Mouse (Mus musculus): ENCODE measurements around the gene Htr2c. TPM values are rescaled to one million over a fixed set of nuclear protein-coding genes. Genes with fewer than 3 reads are reported as not detected.

The Htr2c gene
- not detected in 2 replicates for polyA plus RNA-seq (2015; fragmentation: Nextera tagmentation; extraction: Ambion mirVana)

DNA sequence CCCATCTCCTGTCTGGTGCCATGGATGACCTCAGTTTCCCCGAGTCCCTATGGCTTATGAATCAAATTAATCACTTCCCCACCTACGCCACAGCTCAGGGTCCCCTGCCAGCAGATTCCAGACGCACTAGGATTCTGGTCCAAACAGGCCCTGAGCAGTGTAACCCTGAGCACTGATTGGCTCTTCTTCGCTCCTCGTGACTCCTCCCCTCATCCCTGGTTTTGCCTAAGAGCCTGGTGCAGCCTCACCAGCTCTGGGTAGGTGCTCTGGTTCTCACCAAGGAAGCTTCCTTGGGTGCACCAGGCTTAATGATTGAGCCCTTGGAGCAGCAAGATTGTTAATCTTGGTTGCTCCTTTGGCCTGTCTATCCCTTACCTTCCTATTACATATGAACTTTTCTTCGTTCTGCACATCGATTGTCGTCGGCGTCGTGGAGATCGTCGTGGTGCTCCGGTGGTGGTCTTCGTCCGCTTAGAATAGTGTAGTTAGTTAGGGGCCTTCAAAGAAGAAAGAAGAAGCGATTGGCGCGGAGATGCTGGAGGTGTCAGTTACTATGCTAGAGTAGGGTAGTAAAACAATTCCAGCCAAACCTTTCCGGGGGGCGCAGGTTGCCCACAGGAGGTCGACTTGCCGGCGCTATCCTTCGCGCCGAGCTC, at the start of gene Htr2c:
Htr2c (plus strand) TSS at position 256 of the 656 bp plus-strand sequence.
- Histone ChIP-seq H3K4me3 (replicated peaks) (no peak within 1 kb of the TSS), H3K4me1 (replicated peaks) (no peaks in the 10 kb centered on the region), H3K9me3 (replicated peaks) (no peaks in the 10 kb centered on the region), H3K36me3 (replicated peaks) (no peaks in the 10 kb centered on the region), H3K27ac (replicated peaks) (no peak within 1 kb of the TSS), H3K9ac (no peak within 1 kb of the TSS), H3K4me2 (no peak within 1 kb of the TSS), H3K27me3 (peaks cover 6% of the 10 kb centered on the region; the same call in 1 of the 2 replicates)
- no peak for ATAC-seq (ENCODE audit: insufficient read depth)
- WGBS (ENCODE audit: insufficient replicate concordance): 23% methylated on average over 27 of the region's 27 CpGs

- 26% methylated on average over 1 of the region's 1 CpGs for WGBS (ENCODE audit: insufficient replicate concordance)
- Histone ChIP-seq H3K9me3 (replicated peaks) (no peaks in the 10 kb centered on the region), H3K4me2 (no peak overlapping the region), H3K27ac (replicated peaks) (no peak overlapping the region), H3K4me1 (replicated peaks) (no peaks in the 10 kb centered on the region), H3K9ac (no peak overlapping the region), H3K36me3 (replicated peaks) (no peaks in the 10 kb centered on the region), H3K4me3 (replicated peaks) (no peak overlapping the region), H3K27me3 (no peaks in the 10 kb centered on the region)
- ATAC-seq (ENCODE audit: insufficient read depth): no peak
Observed at GRCm38 (mm10) chrX:146928251-146928650, 34.1 kb upstream of the Htr2c start.

DNA sequence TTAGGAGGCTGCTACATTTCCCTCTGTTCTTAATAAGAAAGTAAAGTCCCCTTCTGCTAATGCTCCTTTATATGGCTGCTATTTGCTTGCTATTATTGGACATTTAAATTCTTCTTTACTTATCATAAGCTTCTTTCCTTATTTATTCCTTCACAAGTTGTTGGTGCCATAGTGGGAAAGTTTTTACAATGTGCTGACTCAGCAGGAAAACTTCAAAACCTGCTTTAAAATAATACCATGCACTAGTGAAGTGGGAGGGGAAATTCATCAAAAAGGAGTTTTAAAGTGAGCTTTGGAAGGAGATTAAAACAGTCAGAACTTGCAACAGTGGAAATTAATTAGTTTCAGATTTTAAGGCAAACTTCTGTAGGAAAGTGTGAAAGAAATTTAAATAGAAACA, 26.0 kb upstream of the Htr2c start:
- no peak overlapping the region for H3K4me3 ChIP-seq (replicated peaks)
- no peak for ATAC-seq (ENCODE audit: insufficient read depth)
- no peaks in the 10 kb centered on the region for H3K36me3 ChIP-seq (replicated peaks)
- H3K27ac ChIP-seq (replicated peaks): no peak overlapping the region
- no peak overlapping the region for H3K4me2 ChIP-seq
- no peaks in the 10 kb centered on the region for H3K27me3 ChIP-seq
- H3K9ac ChIP-seq: no peak overlapping the region
- no peaks in the 10 kb centered on the region for H3K9me3 ChIP-seq (replicated peaks)
- H3K4me1 ChIP-seq (replicated peaks): no peaks in the 10 kb centered on the region

DNA sequence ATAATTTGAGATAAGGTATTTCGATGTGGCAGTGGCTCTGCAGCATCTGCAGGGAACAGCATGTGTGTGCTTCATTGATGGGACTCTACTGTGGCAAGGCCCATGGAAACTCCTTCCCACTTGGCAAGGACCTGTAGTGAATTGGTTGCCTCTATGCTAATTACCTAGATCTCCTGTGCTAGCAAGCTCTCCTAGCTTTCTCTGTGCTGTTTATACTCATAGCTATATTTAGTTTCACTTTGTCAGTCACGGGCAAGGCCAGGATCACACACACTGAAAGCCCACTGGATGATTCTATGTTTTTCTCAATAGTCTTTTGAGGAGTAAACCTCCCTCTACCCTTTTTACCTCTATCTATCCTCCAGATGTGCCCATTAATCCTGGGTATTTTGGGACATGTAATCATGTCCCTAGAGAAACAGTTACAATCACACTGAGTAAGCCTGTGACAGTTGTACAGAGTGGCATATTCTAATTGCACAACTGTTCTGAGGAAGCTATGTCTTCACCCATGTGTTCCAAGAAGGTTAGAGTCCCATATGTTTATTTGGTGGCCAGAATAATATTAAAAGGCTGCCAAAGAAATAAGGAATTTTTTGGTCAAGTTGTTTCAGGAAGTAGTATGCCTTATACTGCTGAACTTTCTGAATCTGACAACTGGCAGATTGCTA, 16.0 kb upstream of the Htr2c start:
- Histone ChIP-seq H3K9ac (no peak overlapping the region), H3K4me2 (no peak overlapping the region), H3K27me3 (no peaks in the 10 kb centered on the region), H3K4me3 (replicated peaks) (no peak overlapping the region), H3K9me3 (replicated peaks) (no peaks in the 10 kb centered on the region), H3K27ac (replicated peaks) (no peak overlapping the region), H3K4me1 (replicated peaks) (no peaks in the 10 kb centered on the region), H3K36me3 (replicated peaks) (no peaks in the 10 kb centered on the region)
- WGBS (ENCODE audit: insufficient replicate concordance): 36% methylated on average over 2 of the region's 2 CpGs
- ATAC-seq (ENCODE audit: insufficient read depth): no peak

- Histone ChIP-seq H3K4me1 (replicated peaks) (no peaks in the 10 kb centered on the region), H3K27ac (replicated peaks) (no peak overlapping the region)
- no peak for ATAC-seq (ENCODE audit: insufficient read depth)
Observed at GRCm38 (mm10) chrX:146946996-146947395, 15.3 kb upstream of the Htr2c start.

GRCm38 (mm10) chrX:146958608-146959007, 3.7 kb upstream of the Htr2c start:
- H3K9ac ChIP-seq: no peak overlapping the region
- WGBS (ENCODE audit: insufficient replicate concordance): 41% methylated on average over 1 of the region's 1 CpGs
- no peaks in the 10 kb centered on the region for H3K9me3 ChIP-seq (replicated peaks)
- no peak for ATAC-seq (ENCODE audit: insufficient read depth)
- H3K4me1 ChIP-seq (replicated peaks): no peaks in the 10 kb centered on the region
- no peak overlapping the region for H3K4me3 ChIP-seq (replicated peaks)
- peaks cover 6% of the 10 kb centered on the region; the same call in 1 of the 2 replicates for H3K27me3 ChIP-seq
- no peak overlapping the region for H3K27ac ChIP-seq (replicated peaks)
- H3K36me3 ChIP-seq (replicated peaks): no peaks in the 10 kb centered on the region
- no peak overlapping the region for H3K4me2 ChIP-seq

More at GRCm38 (mm10) chrX:146946996-146947395, 15.3 kb upstream of the Htr2c start:
- H3K9ac ChIP-seq: no peak overlapping the region
- no peaks in the 10 kb centered on the region for H3K36me3 ChIP-seq (replicated peaks)
- no peaks in the 10 kb centered on the region for H3K27me3 ChIP-seq
- H3K9me3 ChIP-seq (replicated peaks): no peaks in the 10 kb centered on the region
- H3K4me3 ChIP-seq (replicated peaks): no peak overlapping the region
- no peak overlapping the region for H3K4me2 ChIP-seq

- 21% methylated on average over 10 of the region's 10 CpGs for WGBS (ENCODE audit: insufficient replicate concordance)
- no peak overlapping the region for H3K27ac ChIP-seq (replicated peaks)
Observed at GRCm38 (mm10) chrX:146959960-146960359, 2.4 kb upstream of the Htr2c start.

GRCm38 (mm10) chrX:146962914-146963547, 718 bp downstream of the Htr2c start:
- WGBS (ENCODE audit: insufficient replicate concordance): 21% methylated on average over 37 of the region's 37 CpGs
- Histone ChIP-seq H3K9me3 (replicated peaks) (no peaks in the 10 kb centered on the region), H3K4me3 (replicated peaks) (no peak overlapping the region), H3K9ac (no peak overlapping the region), H3K27ac (replicated peaks) (no peak overlapping the region), H3K36me3 (replicated peaks) (no peaks in the 10 kb centered on the region), H3K27me3 (peaks cover 6% of the 10 kb centered on the region; the same call in 1 of the 2 replicates), H3K4me2 (no peak overlapping the region), H3K4me1 (replicated peaks) (no peaks in the 10 kb centered on the region)
- ATAC-seq (ENCODE audit: insufficient read depth): no peak

More at GRCm38 (mm10) chrX:146959960-146960359, 2.4 kb upstream of the Htr2c start:
- H3K36me3 ChIP-seq (replicated peaks): no peaks in the 10 kb centered on the region
- peaks cover 6% of the 10 kb centered on the region; the same call in 1 of the 2 replicates for H3K27me3 ChIP-seq
- no peaks in the 10 kb centered on the region for H3K4me1 ChIP-seq (replicated peaks)
- H3K9ac ChIP-seq: no peak overlapping the region
- no peak overlapping the region for H3K4me3 ChIP-seq (replicated peaks)
- H3K9me3 ChIP-seq (replicated peaks): no peaks in the 10 kb centered on the region
- no peak overlapping the region for H3K4me2 ChIP-seq
- no peak for ATAC-seq (ENCODE audit: insufficient read depth)

GRCm38 (mm10) chrX:146979931-146980330, 17.6 kb downstream of the Htr2c start:
- Histone ChIP-seq H3K9me3 (replicated peaks) (no peaks in the 10 kb centered on the region), H3K9ac (no peak overlapping the region), H3K27ac (replicated peaks) (no peak overlapping the region), H3K36me3 (replicated peaks) (no peaks in the 10 kb centered on the region), H3K4me3 (replicated peaks) (no peak overlapping the region), H3K4me1 (replicated peaks) (no peaks in the 10 kb centered on the region), H3K27me3 (no peaks in the 10 kb centered on the region), H3K4me2 (no peak overlapping the region)
- no peak for ATAC-seq (ENCODE audit: insufficient read depth)
- 51% methylated on average over 5 of the region's 5 CpGs for WGBS (ENCODE audit: insufficient replicate concordance)

DNA sequence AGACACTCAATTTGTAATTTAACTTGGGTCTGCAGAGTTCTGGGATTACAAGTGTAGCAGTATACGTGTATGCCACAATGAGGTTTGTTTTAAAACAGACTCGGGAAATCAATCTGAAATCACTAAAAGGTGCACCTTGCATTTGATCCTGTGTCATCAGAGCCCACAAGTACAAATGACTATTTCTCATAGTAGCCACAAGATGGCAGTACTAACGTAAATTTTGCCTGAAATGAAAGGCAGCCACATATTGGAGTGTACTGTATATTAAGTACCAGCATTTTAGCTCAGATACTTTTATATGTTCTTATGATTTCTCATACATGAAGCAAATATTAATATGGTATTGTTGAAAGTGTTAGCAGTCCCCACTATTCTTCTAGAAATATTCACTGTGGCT, 93.4 kb downstream of the Htr2c start:
- Histone ChIP-seq H3K4me1 (replicated peaks) (no peaks in the 10 kb centered on the region), H3K9me3 (replicated peaks) (no peaks in the 10 kb centered on the region), H3K36me3 (replicated peaks) (no peaks in the 10 kb centered on the region), H3K4me3 (replicated peaks) (no peak overlapping the region), H3K27ac (replicated peaks) (no peak overlapping the region), H3K4me2 (no peak overlapping the region), H3K9ac (no peak overlapping the region), H3K27me3 (no peaks in the 10 kb centered on the region)
- WGBS (ENCODE audit: insufficient replicate concordance): 16% methylated on average over 3 of the region's 3 CpGs
- no peak for ATAC-seq (ENCODE audit: insufficient read depth)

GRCm38 (mm10) chrX:147071622-147072021, 109.3 kb downstream of the Htr2c start:
- H3K9me3 ChIP-seq (replicated peaks): no peaks in the 10 kb centered on the region
- no peak for ATAC-seq (ENCODE audit: insufficient read depth)
- no peaks in the 10 kb centered on the region for H3K4me1 ChIP-seq (replicated peaks)
- no peak overlapping the region for H3K9ac ChIP-seq
- H3K36me3 ChIP-seq (replicated peaks): no peaks in the 10 kb centered on the region
- H3K27ac ChIP-seq (replicated peaks): no peak overlapping the region
- no peak overlapping the region for H3K4me3 ChIP-seq (replicated peaks)
- no peak overlapping the region for H3K4me2 ChIP-seq
- H3K27me3 ChIP-seq: no peaks in the 10 kb centered on the region

Measured in liver, embryonic 15.5 days (tissue).